Mouse (Mus musculus): Measurements from ENCODE around the gene Eno2.

Gene Eno2

GRCm38 (mm10) chr6:124740211-124740887 is 29.1 kb downstream of the Eno2 start:
- DNase-seq (ENCODE audit: low spot score) = peak; percentile 61

DNA sequence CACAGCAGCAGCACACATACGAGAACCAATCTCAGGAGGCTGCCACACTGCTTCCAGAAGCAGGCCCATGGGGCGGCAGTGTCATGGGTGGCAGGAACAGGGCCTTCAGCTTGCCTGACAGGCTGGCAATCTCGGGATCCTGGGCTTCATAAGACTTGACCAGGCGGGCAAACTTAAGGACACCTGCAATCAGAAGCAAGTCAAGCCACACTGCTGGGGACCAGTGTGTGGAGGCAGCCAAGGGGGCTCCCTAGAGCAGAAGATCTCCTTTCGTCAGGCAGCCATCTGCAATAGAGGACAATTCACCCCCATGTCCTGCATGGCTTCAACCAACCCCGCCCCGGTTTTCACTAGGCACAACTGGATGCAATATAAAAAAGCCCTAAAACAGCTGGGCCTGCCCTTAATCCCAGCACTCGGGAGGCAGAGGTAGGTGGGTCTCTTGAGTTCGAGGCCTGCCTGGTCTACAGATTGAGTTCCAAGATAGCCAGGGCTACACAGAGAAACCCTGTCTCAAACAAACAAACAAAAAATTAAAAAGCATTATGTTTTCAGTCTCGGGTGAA is 30.2 kb downstream of the Eno2 start:
- no peak for DNase-seq (ENCODE audit: low spot score)

DNA sequence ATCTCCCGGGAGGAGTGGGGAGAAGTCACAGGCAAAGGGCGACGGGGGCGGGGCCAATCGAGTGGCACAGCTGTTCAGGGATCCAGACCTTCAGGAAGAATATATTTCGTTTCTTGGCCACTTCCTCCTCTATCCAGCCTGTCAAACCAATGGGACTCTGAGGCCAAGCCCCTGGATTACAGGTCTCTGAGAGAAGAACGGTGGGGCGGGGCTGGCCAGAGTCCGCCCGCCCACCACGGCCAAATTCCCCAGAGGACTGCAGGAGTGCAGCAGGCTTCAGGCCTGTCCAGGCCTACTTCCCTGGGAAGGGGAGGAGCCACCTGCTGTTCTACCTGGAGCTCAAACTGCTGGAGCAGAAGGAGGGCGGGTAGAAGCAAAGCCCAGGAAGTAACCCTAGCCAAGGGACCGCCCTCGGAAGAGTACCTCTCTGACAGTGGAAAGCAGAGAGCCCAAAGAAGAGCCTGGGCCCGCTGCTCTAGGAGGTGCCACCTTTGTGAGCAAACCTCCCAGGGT is 30.9 kb downstream of the Eno2 start, which contains the start of gene Ptpn6:
Ptpn6 (minus strand) TSS at position 204 of the 513 bp plus-strand sequence.
- DNase-seq (ENCODE audit: low spot score) = peak; percentile 30

DNA sequence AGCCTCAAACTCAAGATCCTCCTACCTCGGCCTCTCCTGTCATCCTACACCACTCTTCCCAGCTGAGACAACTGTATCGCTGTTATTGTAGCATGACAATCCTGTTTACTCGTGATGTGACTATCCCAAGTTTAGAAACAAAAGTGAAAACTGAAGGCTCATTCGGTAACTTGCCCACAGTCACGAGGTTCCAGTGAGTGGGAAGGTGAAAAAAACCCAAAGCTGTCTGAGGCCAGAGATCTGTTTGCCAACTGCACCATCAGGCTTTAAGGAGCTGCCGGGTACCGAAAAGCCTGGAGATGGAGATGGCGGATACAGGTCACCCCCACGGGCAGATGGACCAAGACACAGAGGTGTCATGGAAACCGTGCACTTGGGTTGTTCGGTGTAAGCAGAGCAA is 32.4 kb downstream of the Eno2 start:
- no peak for DNase-seq (ENCODE audit: low spot score)

GRCm38 (mm10) chr6:124734417-124734816 is 35.1 kb downstream of the Eno2 start:
- no peak for DNase-seq (ENCODE audit: low spot score)

- DNase-seq (ENCODE audit: low spot score) = peak; percentile 71
Observed at GRCm38 (mm10) chr6:124732476-124733370, 36.8 kb downstream of the Eno2 start.

DNA sequence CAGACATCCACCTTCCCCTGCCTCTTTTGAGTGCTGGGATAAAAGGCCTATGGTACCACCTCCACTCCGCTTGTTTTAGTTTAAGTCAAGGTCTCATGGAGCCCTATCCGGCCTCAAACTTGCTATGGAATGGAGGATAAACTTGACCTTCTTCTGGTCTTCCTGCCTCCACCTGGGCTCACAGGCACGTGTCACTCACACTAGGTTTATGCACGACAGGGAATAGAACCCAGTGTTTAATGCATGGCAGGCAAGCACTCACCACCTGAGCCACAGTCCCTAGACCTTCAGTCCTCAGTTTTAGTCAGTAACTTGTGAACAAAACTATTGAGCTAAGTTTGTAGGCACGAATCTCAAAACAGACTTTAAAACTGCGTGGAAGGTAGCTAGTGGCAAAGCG is 38.4 kb downstream of the Eno2 start:
- DNase-seq (ENCODE audit: low spot score) = no peak

GRCm38 (mm10) chr6:124729850-124730705 is 39.4 kb downstream of the Eno2 start:
- peak; percentile 22 for DNase-seq (ENCODE audit: low spot score)

DNA sequence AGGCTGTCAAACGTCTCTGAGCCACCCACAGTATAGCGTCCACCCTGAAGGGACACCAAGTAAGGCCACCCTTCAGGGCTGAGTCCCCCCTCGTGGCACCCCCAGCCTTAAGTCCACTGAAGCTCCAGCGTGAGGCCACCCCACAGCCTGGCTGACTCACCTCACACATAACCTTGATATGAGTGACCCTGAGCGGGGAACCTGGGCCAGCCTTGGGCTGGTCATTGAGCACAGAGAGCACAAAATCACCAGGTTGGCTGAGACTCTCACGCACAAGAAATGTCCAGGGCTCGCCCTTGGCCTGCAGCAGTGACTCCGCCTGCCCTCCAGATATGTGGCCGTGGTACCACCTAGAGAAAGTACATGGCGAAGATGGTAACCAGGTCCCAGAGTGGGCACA is 40.9 kb downstream of the Eno2 start:
- DNase-seq (ENCODE audit: low spot score) = no peak

DNA sequence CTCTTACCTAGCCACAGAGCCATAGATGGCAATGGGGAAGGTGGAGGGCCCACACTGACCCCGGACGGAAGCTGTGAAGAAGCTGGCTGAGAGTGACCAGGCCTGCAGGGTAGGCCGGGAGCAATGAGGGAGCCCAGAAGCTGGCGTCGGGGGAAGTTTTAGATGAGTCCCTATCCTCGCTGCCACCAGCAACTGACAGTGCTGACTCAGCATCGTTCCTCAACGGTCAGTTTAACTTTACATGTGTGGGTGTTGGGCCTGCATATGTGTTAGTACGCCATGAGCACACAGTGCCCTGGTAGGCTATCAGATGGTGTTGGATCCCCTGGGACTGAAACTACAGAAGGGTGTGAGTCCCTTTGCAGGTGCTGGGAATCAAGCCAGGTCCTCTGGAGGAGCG is 45.0 kb downstream of the Eno2 start:
- no peak for DNase-seq (ENCODE audit: low spot score)

- peak; percentile 56 for DNase-seq (ENCODE audit: low spot score)
Observed at GRCm38 (mm10) chr6:124723541-124723940, 45.9 kb downstream of the Eno2 start.

GRCm38 (mm10) chr6:124722876-124723473 is 46.5 kb downstream of the Eno2 start:
- peak; percentile 19 for DNase-seq (ENCODE audit: low spot score)

DNA sequence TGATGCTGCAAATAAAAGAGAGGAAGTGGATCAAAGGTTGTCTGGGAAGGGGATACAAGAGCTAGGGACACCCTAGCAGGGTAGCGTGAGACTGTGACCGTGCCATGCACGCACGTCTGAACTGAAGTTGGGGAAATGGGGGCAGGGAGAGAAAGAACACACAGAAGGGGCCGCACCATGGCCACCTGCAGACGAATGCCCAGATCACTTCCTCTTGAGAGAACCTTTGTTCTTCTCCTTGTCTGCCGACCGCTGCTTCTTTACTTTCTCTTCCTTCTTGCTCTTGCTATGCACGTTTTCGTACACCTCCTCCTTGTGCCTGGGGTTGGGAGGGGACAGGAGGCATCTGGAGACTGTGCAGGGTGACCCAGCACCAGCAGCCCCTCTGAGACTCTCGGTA is 48.6 kb downstream of the Eno2 start:
- peak; percentile 18 for DNase-seq (ENCODE audit: low spot score)

DNA sequence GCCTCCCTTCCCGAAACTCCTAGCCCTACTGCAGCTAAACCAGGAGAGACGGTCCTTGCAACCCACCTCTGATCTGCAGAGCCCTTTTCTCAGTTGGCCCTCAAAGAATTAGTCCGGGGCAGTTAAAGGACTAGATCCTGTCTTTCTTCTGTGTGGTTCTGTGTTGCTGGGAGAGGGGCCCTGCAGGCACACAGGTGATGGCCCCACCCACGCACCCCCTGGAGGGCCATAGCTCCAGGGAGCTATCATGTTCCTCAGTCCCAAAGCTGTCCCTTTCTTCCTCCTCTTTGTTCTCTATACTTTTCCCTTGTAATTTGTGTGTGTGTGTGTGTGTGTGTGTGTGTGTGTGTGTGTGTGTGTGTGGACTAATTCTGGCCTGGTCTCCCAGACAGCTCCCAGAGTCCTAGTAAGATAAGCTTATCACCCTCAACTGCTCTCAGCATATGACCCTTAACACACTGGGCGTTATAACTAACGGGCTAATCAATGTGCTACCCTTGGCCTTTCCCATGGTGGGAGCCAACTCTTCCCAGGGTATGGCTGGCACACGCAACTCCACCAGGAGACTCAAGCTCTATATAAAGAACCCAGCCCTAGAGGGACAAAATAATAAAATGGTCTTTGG is 50.0 kb downstream of the Eno2 start:
- no peak for DNase-seq (ENCODE audit: low spot score)

- DNase-seq (ENCODE audit: low spot score) = no peak
Observed at GRCm38 (mm10) chr6:124718703-124719102, 50.8 kb downstream of the Eno2 start.

- DNase-seq (ENCODE audit: low spot score) = no peak
Observed at GRCm38 (mm10) chr6:124717968-124718367, 51.5 kb downstream of the Eno2 start.

DNA sequence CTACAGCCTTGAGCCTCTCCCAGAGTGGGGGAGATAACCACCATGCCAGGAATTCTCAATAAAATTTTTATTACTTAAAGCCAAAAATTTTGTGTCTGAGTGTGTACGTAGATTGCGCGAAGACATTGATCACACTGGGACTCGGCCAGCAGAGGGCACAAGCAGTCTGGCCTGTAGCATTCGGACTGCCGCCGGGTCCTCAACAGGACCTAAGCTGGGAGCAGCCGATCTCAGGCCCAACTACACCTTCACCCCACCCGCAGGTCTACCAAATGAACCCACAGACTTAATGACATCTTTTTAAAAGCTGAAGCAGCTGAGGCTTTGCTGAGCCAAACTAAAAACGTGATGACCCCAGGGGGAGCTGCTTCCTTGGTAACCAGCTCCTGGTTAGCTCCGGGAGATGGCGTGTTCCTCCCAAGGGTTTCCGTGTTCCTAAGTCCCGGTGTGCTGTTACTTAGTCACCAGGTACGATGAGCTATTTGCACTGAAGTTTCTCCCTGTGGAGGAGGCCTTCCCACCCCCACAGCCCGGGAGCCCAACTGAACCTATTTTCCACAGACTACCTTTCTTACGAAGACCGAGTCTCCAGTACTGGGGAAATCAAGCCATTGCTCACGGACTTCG is 52.5 kb downstream of the Eno2 start:
- peak; percentile 41 for DNase-seq (ENCODE audit: low spot score)

GRCm38 (mm10) chr6:124712918-124713317 is 56.6 kb downstream of the Eno2 start:
- no peak for DNase-seq (ENCODE audit: low spot score)

GRCm38 (mm10) chr6:124711824-124712782 is 57.4 kb downstream of the Eno2 start, which contains the start of the genes Emg1 and Phb2:
Emg1 (minus strand) TSS chr6:124712178.
Phb2 (plus strand) TSS chr6:124712336.
- peak; percentile 97 for DNase-seq (ENCODE audit: low spot score)
